Mouse (Mus musculus) stomach, postnatal 0 days (tissue): ENCODE results near the gene Gm49345. TPM values are rescaled to one million over a fixed set of nuclear protein-coding genes. Genes with fewer than 3 reads are reported as not detected.

ENCODE experiments used
- ATAC-seq: fragments of 200-750 bp; cut with Nextera tagmentation; 2 replicates; pipeline ENCODE4 v1.8.0; 2017; ENCODE audit not compliant: low FRiP score, low TSS enrichment
- DNase-seq: peaks from one replicate; pipeline ENCODE4 v3.0.0-alpha.2; 2016; ENCODE audit warnings: low spot score
- H3K27ac ChIP-seq: fragments of 300-500 bp; sonication (generic); replicated peaks from 2 replicates; pipeline ENCODE4 v1.5.1; 2014; ENCODE audit warnings: mild to moderate bottlenecking, control low read depth
- H3K27me3 ChIP-seq: fragments of 300-500 bp; sonication (generic); 2 replicates; pipeline ENCODE4 v1.6.1; 2014; ENCODE audit warnings: low read length; ENCODE audit not compliant: control insufficient read depth, insufficient read depth
- H3K36me3 ChIP-seq: fragments of 300-500 bp; sonication (generic); 2 replicates; pipeline ENCODE4 v1.6.1; 2014; ENCODE audit warnings: low read length, mixed read lengths; ENCODE audit not compliant: control insufficient read depth, insufficient read depth
- H3K4me1 ChIP-seq: fragments of 300-500 bp; sonication (generic); replicated peaks from 2 replicates; pipeline ENCODE4 v1.6.1; 2014; ENCODE audit warnings: antibody characterized with exemption; ENCODE audit not compliant: control insufficient read depth, insufficient read depth
- H3K4me2 ChIP-seq: fragments of 300-500 bp; sonication (generic); replicated peaks from 2 replicates; pipeline ENCODE4 v1.6.1; 2014; ENCODE audit warnings: low read depth, mild to moderate bottlenecking, control low read depth, moderate library complexity
- H3K4me3 ChIP-seq: fragments of 300-500 bp; sonication (generic); 2 replicates; pipeline ENCODE4 v1.5.1; 2014; ENCODE audit warnings: low read depth, low read length, control low read depth
- H3K9ac ChIP-seq: fragments of 300-500 bp; sonication (generic); 2 replicates; pipeline ENCODE4 v1.6.1; 2014; ENCODE audit warnings: mild to moderate bottlenecking, low read length, control low read depth, mixed read lengths
- H3K9me3 ChIP-seq: fragments of 300-500 bp; sonication (generic); 2 replicates; pipeline ENCODE4 v1.6.1; 2016; ENCODE audit warnings: low read length; ENCODE audit not compliant: control insufficient read depth
- CTCF ChIP-seq: IDR thresholded peaks from 2 replicates; pipeline ENCODE4 v1.5.1; 2016; ENCODE audit warnings: antibody characterized with exemption, low read depth, mild to moderate bottlenecking, moderate library complexity
- EP300 ChIP-seq: optimal IDR thresholded peaks from 2 replicates; pipeline ENCODE3; 2016; ENCODE audit warnings: antibody characterized with exemption
- WGBS: fragments of 180-500 bp; shearing (Covaris S2); extraction: QIAGEN DNeasy Blood & Tissue Kit; methylation state at CpG from one replicate; pipeline ENCODE4 v1.1.7; 2014; 5-methylcytosine and 5-hydroxymethylcytosine counted together
- polyA plus RNA-seq: library from polyadenylated mRNA; unstranded; fragments of >200 nt; fragmentation: Nextera tagmentation; extraction: Ambion mirVana; gene quantifications from 2 replicates; pipeline ENCODE4 v1.2.1, GENCODE M21; 2015

The Gm49345 gene
- polyA plus RNA-seq, 1 experiment from 2014 or later, result 0.08 TPM

DNA sequence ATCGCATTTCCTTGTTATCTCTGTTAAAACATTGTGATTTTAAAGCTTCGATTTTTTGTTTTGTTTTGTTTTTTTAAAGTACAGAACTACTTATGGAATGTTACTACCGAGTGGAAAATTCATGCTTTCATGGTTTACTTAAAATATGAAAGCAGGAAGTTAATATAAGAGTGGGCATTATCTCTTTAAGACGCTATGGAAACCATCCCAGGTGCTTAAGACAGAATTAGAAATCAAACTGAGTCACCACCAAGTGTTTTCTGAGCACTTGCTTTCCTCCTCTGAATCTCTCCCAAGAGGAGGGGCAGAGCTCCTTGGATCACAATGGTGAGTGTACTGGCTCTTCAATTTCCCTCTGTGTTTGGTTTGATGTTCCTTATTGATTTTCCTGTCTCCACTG, 27.5 kb downstream of the Gm49345 start:
- TF ChIP-seq EP300 (no peak), CTCF (no peak)
- Histone ChIP-seq H3K27me3 (no peaks in the 10 kb centered on the region), H3K9me3 (no peaks in the 10 kb centered on the region), H3K4me2 (no peak overlapping the region), H3K27ac (no peak overlapping the region), H3K9ac (no peak overlapping the region), H3K4me1 (no peaks in the 10 kb centered on the region), H3K36me3 (no peaks in the 10 kb centered on the region), H3K4me3 (no peak overlapping the region)
- no peak for ATAC-seq
- DNase-seq, result no peak
- 74% methylated on average over 4 of the region's 4 CpGs for WGBS

GRCm38 (mm10) chr13:67609066-67609876, 28.3 kb downstream of the Gm49345 start, which contains the start of gene Zfp729b:
Gene Zfp729b, minus strand, starts transcription at chr13:67609707.
- 3% methylated on average over 20 of the region's 20 CpGs for WGBS

DNA sequence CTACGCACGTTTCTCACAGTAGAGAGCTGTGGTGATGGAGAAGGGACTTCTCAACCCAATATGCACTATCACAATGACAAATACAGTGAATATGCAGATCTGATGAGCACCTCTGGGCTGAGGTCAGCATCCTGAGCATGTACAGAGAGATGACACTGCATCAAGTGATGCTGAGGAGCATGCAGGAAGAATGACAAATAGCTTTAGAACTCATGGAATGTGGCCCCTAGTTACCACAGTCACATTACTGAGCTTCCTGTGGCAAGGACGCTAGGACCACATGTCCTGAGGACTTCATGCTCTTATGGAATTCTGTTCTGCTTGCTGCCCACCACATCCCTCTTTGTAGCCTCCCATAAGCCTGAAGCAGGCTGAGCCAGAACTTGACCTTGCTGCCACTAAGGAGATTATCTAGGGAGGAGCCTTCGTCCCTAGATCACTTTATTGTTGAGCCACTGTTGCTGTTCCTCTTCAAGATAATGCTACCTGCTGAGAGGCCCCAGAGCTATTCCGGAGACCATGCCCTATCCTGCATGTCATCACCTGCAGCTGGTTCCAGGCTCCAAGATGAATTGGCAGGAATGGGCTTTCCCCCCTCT, 64.9 kb downstream of the Gm49345 start:
- no peak overlapping the region for H3K27ac ChIP-seq
- H3K9ac ChIP-seq, result no peak overlapping the region
- no peaks in the 10 kb centered on the region for H3K27me3 ChIP-seq
- H3K4me1 ChIP-seq, result no peaks in the 10 kb centered on the region
- no peak overlapping the region for H3K4me3 ChIP-seq
- TF ChIP-seq EP300 (no peak), CTCF (no peak)
- no peak overlapping the region for H3K4me2 ChIP-seq
- ATAC-seq (no peak), DNase-seq (no peak)
- 74% methylated on average over 5 of the region's 5 CpGs for WGBS
- H3K9me3 ChIP-seq, result no peaks in the 10 kb centered on the region
- no peaks in the 10 kb centered on the region for H3K36me3 ChIP-seq

More at GRCm38 (mm10) chr13:67609066-67609876, 28.3 kb downstream of the Gm49345 start, which contains the start of gene Zfp729b:
- H3K9me3 ChIP-seq, result no peaks in the 10 kb centered on the region
- ATAC-seq (peak; percentile 98), DNase-seq (peak; percentile 92)
- no peaks in the 10 kb centered on the region for H3K36me3 ChIP-seq
- TF ChIP-seq EP300 (no peak), CTCF (peak; percentile 74)
- H3K27me3 ChIP-seq, result no peaks in the 10 kb centered on the region
- H3K4me2 ChIP-seq, result peak within 1 kb of the TSS; percentile 52
- H3K4me3 ChIP-seq, result peak within 1 kb of the TSS; percentile 65
- H3K27ac ChIP-seq, result peak within 1 kb of the TSS; percentile 86
- H3K4me1 ChIP-seq, result no peaks in the 10 kb centered on the region
- H3K9ac ChIP-seq, result peak within 1 kb of the TSS; percentile 73

DNA sequence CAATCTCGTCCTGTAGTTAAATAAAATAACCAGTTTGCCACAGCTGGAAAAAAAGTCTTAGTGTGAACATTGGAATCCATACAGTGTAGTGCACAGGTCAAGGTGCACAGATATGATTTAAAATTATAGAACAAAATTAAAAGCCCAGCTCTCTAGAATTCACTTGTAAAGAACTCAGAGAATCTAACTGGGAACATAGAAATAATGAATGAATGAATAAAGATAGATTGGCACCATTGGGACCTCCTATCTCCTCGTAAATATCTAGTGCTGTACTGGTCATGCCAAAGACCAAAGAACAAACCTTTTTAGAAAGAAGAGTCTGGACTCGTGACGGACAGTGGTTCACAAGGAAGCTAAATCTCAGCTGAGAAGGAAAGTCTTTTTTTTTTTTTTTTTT, 83.8 kb downstream of the Gm49345 start, which contains the start of gene Zfp748:
Gene Zfp748 (minus strand): TSS at position 101 of the 400 bp plus-strand sequence.
- Histone ChIP-seq H3K9ac (peak within 1 kb of the TSS; percentile 87), H3K4me2 (peak within 1 kb of the TSS; percentile 74), H3K36me3 (no peaks in the 10 kb centered on the region), H3K27ac (peak within 1 kb of the TSS; percentile 91), H3K27me3 (no peaks in the 10 kb centered on the region), H3K4me3 (peak within 1 kb of the TSS; percentile 90), H3K9me3 (no peaks in the 10 kb centered on the region), H3K4me1 (peaks cover 2% of the 10 kb centered on the region; the same call in 1 of the 2 replicates)
- DNase-seq (no peak), ATAC-seq (no peak)
- TF ChIP-seq CTCF (no peak), EP300 (no peak)
- 73% methylated on average over 4 of the region's 4 CpGs for WGBS

DNA sequence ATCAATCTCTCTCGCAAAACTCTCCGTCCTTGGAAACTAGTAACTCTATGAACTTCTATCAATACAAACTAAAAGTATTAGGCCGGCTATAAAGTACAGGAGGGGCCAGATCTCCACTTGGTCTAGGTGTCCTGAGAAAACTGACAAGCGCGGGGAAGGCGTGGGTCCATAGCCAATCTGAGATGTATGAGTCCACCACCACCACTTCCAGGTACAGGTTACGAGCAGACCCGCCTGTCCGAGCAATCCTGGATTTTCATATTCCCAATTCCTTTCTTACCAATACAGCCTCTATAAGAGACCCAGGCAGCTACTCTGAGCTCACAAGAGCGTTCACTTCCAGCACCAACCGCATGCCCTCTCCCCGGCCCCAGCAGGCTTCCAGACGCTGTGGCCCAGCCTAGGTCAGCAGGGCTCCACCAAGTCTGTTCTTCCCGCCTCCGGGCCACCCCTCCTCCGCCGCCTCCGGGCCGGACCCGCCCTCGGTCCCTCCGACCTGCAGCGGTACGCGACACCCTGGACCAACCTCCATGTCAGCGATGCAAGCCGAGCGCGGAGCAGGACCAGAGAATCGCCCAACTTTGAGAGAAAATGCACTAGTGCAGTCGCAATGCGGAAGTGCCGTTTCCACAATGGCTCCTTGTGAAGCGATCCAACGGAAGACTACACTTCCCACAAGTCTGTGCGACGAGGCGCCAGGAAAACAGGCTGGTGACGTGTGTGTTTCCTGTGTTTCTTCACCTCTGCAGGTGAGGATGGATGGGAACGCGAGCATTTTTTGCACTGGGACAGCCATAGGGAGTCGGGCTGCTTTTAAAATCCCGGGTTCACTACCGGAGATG, 84.8 kb downstream of the Gm49345 start:
- peak; percentile 99 for ATAC-seq
- no peak for TF ChIP-seq EP300
- TF ChIP-seq CTCF, result no peak
- Histone ChIP-seq H3K4me1 (peaks cover 2% of the 10 kb centered on the region; the same call in 1 of the 2 replicates), H3K27ac (peak overlapping the region; percentile 91), H3K36me3 (no peaks in the 10 kb centered on the region), H3K4me2 (peak overlapping the region; percentile 74), H3K9ac (peak overlapping the region; percentile 87), H3K9me3 (no peaks in the 10 kb centered on the region), H3K27me3 (no peaks in the 10 kb centered on the region), H3K4me3 (peak overlapping the region; percentile 90)
- WGBS, result under 1% methylated on average over 44 of the region's 44 CpGs
- peak; percentile 90 for DNase-seq
